Comparison of ENCODE assay signal across 15 mouse cellular contexts in genomic region chr14:28035013-28035412, GRCm38 (mm10).
"Had no signal": no experiment of that assay in that cellular context is flagged by ENCODE, and none has a peak within 500 bp of the region (broad histone marks: within the 10 kb centered on the region; RNA-seq: fewer than 3 reads in every experiment).

No protein-coding gene starts in this region.

- H3K36me3 ChIP-seq: lung, embryonic 15.5 days; midbrain, embryonic 13.5 days; midbrain, embryonic 15.5 days; neural tube, embryonic 12.5 days had no signal

- DNase-seq: lung, adult 2 months; lung, postnatal 10 days; lung, postnatal 36 days; right cerebral cortex, postnatal 14 days; spleen, adult 18-20 months; thymus, adult 18-20 months; thymus, postnatal 14 days; thymus, postnatal 36 days had no signal

- H3K27me3 ChIP-seq: lung, embryonic 15.5 days; megakaryocyte, embryonic 14.5 days; midbrain, embryonic 13.5 days; midbrain, embryonic 15.5 days; neural tube, embryonic 12.5 days had no signal

- H3K4me3 ChIP-seq: lung, embryonic 15.5 days; megakaryocyte, embryonic 14.5 days; midbrain, embryonic 13.5 days; midbrain, embryonic 15.5 days; neural tube, embryonic 12.5 days had no signal

- H3K9ac ChIP-seq: lung, embryonic 15.5 days; midbrain, embryonic 13.5 days; midbrain, embryonic 15.5 days; neural tube, embryonic 12.5 days had no signal

- H3K27ac ChIP-seq: lung, embryonic 15.5 days; macrophage; midbrain, embryonic 13.5 days; midbrain, embryonic 15.5 days; neural tube, embryonic 12.5 days had no signal

- H3K4me1 ChIP-seq: lung, embryonic 15.5 days; megakaryocyte, embryonic 14.5 days; midbrain, embryonic 13.5 days; midbrain, embryonic 15.5 days; neural tube, embryonic 12.5 days had no signal

- ATAC-seq: midbrain, embryonic 13.5 days; midbrain, embryonic 15.5 days had no signal

- H3K4me2 ChIP-seq: lung, embryonic 15.5 days; midbrain, embryonic 11.5 days; midbrain, embryonic 13.5 days; midbrain, embryonic 15.5 days; neural tube, embryonic 12.5 days had no signal

- H3K9me3 ChIP-seq: lung, embryonic 15.5 days; megakaryocyte, embryonic 14.5 days; midbrain, embryonic 13.5 days; midbrain, embryonic 15.5 days; neural tube, embryonic 12.5 days had no signal
